Mouse (Mus musculus) heart, adult 2 months (tissue): Measurements from ENCODE around the gene Snrpb. TPM values are rescaled to one million over a fixed set of nuclear protein-coding genes. Genes with fewer than 3 reads are reported as not detected.

Experiments used
- DNase-seq, 2 experiments: peaks; one replicate each; pipeline ENCODE4 v3.0.0; 2021
- H3K27ac ChIP-seq: fragments of 200-600 bp; 2 replicates; pipeline ENCODE4 v1.8.1; 2022
- H3K27me3 ChIP-seq: fragments of 200-500 bp; 2 replicates; pipeline ENCODE4 v1.6.1; 2012; ENCODE audit warnings: mild to moderate bottlenecking, low read length, inconsistent platforms, mixed read lengths; ENCODE audit not compliant: control insufficient read depth, insufficient read depth
- H3K36me3 ChIP-seq: fragments of 200-500 bp; 2 replicates; pipeline ENCODE4 v1.6.1; 2012; ENCODE audit warnings: low read length, inconsistent platforms; ENCODE audit not compliant: control insufficient read depth, insufficient read depth
- H3K4me1 ChIP-seq: fragments of 200-500 bp; 2 replicates; pipeline ENCODE4 v1.6.1; 2011; ENCODE audit warnings: low read length; ENCODE audit not compliant: control insufficient read depth, insufficient read depth
- H3K4me3 ChIP-seq: fragments of 200-600 bp; 2 replicates; pipeline ENCODE4 v1.8.1; 2022
- H3K79me2 ChIP-seq: fragments of 200-500 bp; replicated peaks from 2 replicates; pipeline ENCODE4 v1.6.1; 2012; ENCODE audit warnings: mild to moderate bottlenecking, inconsistent platforms, low read length, moderate library complexity, mixed read lengths; ENCODE audit not compliant: control insufficient read depth, insufficient read depth
- H3K9ac ChIP-seq: fragments of 200-500 bp; 2 replicates; pipeline ENCODE4 v1.6.1; 2012; ENCODE audit warnings: low read depth, mild to moderate bottlenecking, control low read depth, inconsistent platforms, low read length, mixed read lengths
- CTCF ChIP-seq: fragments of 200-600 bp; IDR thresholded peaks from 2 replicates; pipeline ENCODE4 v1.8.1; 2022; ENCODE audit warnings: antibody characterized with exemption, mild to moderate bottlenecking, moderate library complexity
- EP300 ChIP-seq: fragments of 200-500 bp; IDR thresholded peaks from 2 replicates; pipeline ENCODE4 v1.6.1; 2011; ENCODE audit warnings: low read depth, low read length, control low read depth; ENCODE audit not compliant: insufficient read depth
- POLR2A ChIP-seq: fragments of 200-500 bp; IDR thresholded peaks from 2 replicates; pipeline ENCODE4 v1.6.1; 2011; ENCODE audit warnings: mild to moderate bottlenecking, low read depth, low read length, control low read depth; ENCODE audit not compliant: insufficient read depth
- WGBS: fragments of 180-500 bp; shearing (Covaris S2); methylation state at CpG from one replicate; pipeline ENCODE4 v1.1.7; 2018; 5-methylcytosine and 5-hydroxymethylcytosine counted together
- intact Hi-C: fragments of 180-260 bp; cut with DNase I; formaldehyde crosslinking; loops from one replicate; pipeline ENCODE4 v1.15.1; 2025
- polyA plus RNA-seq: library from polyadenylated mRNA; depleted of rRNA; stranded (reverse); fragments of >200 nt; gene quantifications from 2 replicates; pipeline ENCODE4 v1.2.3, GENCODE M21; 2012
- total RNA-seq, 2 experiments: library from RNA; stranded (reverse); gene quantifications; 2 replicates each; pipeline ENCODE4 v1.2.3; 2021

The Snrpb gene
- total and polyA plus RNA-seq, 3 experiments, result 124 to 141 (median 135) TPM

DNA sequence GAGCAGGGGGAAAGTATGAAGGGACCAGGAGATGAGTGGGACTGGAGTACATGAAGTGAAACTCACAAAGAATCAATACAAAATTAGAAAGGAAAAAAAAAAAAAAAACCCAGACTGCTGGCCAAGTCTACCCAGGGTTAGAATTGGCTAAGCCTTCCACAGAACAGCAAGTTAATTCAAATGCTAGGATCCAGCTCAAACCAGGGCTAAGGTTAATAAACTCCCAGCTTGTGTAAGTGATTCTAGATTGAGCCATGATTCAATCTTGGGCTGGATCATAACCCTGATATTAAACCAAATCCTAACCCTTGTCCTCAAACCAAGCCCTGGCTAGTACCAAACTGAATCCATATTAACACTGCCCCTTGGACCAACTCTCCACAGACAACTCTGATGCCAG lies 23.4 kb downstream of the Snrpb start:
- H3K79me2 ChIP-seq, result no peaks in the 10 kb centered on the region
- H3K36me3 ChIP-seq, result no peaks in the 10 kb centered on the region
- H3K27ac ChIP-seq, result no peak overlapping the region
- no peak overlapping the region for H3K4me3 ChIP-seq
- no peaks in the 10 kb centered on the region for H3K4me1 ChIP-seq
- no peaks in the 10 kb centered on the region for H3K27me3 ChIP-seq
- H3K9ac ChIP-seq, result no peak overlapping the region
- no peak for DNase-seq
- intact Hi-C loops, result no loop called here
- TF ChIP-seq EP300, result no peak
- no peak for TF ChIP-seq CTCF
- no peak for TF ChIP-seq POLR2A

DNA sequence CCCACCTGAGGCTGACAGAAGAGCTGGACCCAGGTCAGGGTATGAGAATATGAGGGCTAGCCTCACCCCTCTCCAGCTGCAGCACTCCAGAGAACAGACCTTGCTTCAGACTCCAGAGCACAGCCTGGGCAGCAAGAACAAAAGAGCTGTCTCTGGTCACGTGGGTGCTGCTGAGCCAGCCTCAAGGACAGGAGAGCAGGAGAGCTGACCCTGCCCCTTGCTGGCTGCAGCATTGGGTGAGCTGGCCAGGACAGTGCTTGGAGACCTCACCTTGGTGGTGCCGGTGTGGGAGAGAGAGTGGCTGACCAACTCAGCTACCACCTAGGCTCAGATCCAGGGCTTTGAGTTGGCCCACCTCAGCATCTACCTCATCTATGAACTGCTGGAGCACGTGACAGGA lies 24.0 kb downstream of the Snrpb start:
- intact Hi-C loops, result no loop called here
- no peak for DNase-seq
- no peaks in the 10 kb centered on the region for H3K36me3 ChIP-seq
- TF ChIP-seq CTCF, result no peak
- TF ChIP-seq EP300, result no peak
- no peak overlapping the region for H3K27ac ChIP-seq
- no peak overlapping the region for H3K9ac ChIP-seq
- no peaks in the 10 kb centered on the region for H3K27me3 ChIP-seq
- 88% methylated on average over 3 of the region's 3 CpGs for WGBS
- H3K4me1 ChIP-seq, result no peaks in the 10 kb centered on the region
- no peak overlapping the region for H3K4me3 ChIP-seq
- H3K79me2 ChIP-seq, result no peaks in the 10 kb centered on the region

DNA sequence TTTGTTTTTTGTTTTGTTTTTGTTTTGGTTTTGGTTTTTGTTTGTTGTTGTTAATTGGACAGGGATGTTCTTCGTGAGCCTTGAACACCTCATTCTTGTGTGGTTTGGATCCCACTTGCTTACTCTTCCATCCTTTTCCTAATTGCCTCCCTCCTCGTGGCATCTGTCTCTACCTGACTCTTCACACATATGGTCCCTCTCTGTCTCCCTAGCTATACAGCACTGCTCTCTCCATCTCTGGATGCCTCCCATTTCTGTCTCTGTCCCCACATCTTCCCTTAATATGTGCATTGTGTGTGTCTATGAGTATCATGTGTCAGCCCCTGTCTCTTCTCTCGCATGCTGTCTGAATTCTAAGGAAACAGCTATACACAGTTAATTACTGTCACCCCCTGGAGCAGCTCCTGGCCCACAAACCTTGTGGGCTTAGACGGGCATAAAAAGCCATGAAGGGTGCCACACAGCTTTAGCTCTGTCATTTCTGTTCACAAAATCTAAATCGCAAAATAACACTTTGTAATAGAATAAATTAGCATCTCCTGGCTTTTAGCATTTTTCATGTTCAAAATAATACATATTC lies 33.0 kb downstream of the Snrpb start:
- DNase-seq, result no peak
- WGBS, result 73% methylated on average over 5 of the region's 5 CpGs
- Histone ChIP-seq H3K4me3 (no peak overlapping the region), H3K79me2 (no peaks in the 10 kb centered on the region), H3K9ac (no peak overlapping the region), H3K36me3 (no peaks in the 10 kb centered on the region), H3K4me1 (no peaks in the 10 kb centered on the region), H3K27me3 (no peaks in the 10 kb centered on the region), H3K27ac (no peak overlapping the region)
- intact Hi-C loops, result no loop called here
- no peak for TF ChIP-seq CTCF
- TF ChIP-seq POLR2A, result no peak
- TF ChIP-seq EP300, result no peak

DNA sequence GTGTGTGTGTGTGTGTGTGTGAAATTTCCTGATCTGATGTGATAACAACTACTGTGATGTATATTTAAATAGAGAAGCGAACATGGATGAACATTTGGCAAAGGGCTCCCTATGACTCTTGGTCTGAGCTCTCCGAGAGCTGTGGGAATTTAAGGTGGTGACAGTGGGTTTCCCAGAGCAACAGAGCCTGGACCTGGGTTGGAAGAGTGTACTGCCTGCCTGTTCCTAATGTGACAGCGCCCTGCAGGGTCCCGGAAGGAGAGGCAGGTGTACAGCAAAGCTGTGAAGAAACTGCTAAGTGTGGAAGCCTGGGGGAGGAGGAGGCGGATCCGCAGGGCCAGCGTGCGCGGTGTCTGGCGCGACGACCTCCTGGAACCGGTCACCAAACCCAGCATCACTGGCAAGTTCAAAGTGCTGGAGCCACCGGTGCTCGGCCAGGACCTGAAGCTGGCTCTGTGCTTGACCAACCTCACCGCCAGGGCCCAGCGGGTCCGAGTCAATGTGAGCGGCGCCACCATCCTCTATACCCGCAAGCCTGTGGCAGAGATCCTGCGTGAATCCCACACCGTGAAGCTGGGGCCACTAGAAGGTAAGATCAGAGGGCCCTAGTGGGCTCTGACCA lies 34.4 kb downstream of the Snrpb start:
- Histone ChIP-seq H3K27ac (no peak overlapping the region), H3K27me3 (no peaks in the 10 kb centered on the region), H3K4me1 (no peaks in the 10 kb centered on the region), H3K36me3 (no peaks in the 10 kb centered on the region), H3K9ac (no peak overlapping the region), H3K79me2 (no peaks in the 10 kb centered on the region), H3K4me3 (no peak overlapping the region)
- TF ChIP-seq CTCF, result no peak
- TF ChIP-seq POLR2A, result no peak
- no peak for TF ChIP-seq EP300
- DNase-seq, result no peak
- intact Hi-C loops, result no loop called here
- 79% methylated on average over 23 of the region's 23 CpGs for WGBS

DNA sequence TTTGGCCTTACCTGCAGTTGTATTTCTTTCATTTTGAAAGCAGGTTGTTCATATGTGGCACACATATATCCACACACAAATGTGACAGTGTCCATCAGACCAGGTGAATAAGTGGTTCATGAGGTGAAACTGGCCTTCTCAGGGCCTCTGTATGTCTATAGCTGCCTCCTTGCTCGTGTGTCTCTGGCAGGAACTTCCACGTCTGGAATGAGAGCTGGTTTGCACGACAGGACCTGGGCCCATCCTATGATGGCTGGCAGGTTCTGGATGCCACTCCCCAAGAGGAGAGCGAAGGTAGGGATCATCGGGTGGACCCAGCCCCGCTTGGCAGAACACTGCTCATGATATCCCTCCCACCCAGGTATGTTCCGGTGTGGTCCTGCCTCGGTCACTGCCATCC lies 36.2 kb downstream of the Snrpb start:
- intact Hi-C loops, result no loop called here
- 89% methylated on average over 8 of the region's 8 CpGs for WGBS
- Histone ChIP-seq H3K36me3 (no peaks in the 10 kb centered on the region), H3K27ac (no peak overlapping the region), H3K79me2 (no peaks in the 10 kb centered on the region), H3K27me3 (no peaks in the 10 kb centered on the region), H3K9ac (no peak overlapping the region), H3K4me3 (no peak overlapping the region), H3K4me1 (no peaks in the 10 kb centered on the region)
- TF ChIP-seq POLR2A (no peak), CTCF (no peak), EP300 (no peak)
- DNase-seq, result no peak

DNA sequence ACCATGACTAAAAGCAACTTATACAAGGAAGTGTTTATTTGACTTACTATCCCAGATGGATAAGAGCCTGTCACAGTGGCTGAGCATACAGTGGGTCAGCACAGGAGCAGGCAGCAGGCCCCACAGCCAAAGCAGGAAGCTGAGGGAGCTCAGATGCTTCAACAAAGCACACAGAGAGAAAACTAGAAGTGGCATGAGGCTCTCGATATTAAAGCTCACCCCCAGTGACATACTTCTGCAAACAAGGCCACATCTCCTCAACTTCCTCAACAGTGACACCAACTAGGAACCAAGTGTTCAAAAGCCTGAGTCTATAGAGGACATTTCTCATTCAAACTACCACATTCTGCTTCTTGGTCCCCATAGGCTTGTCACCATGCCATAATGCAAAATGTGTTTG lies 49.5 kb downstream of the Snrpb start:
- H3K27ac ChIP-seq, result no peak overlapping the region
- no peaks in the 10 kb centered on the region for H3K79me2 ChIP-seq
- H3K4me3 ChIP-seq, result no peak overlapping the region
- H3K36me3 ChIP-seq, result no peaks in the 10 kb centered on the region
- H3K9ac ChIP-seq, result no peak overlapping the region
- H3K4me1 ChIP-seq, result no peaks in the 10 kb centered on the region
- no peak for DNase-seq
- no peaks in the 10 kb centered on the region for H3K27me3 ChIP-seq
- intact Hi-C loops, result no loop called here
- WGBS, result 42% methylated on average over 1 of the region's 1 CpGs
- no peak for TF ChIP-seq EP300
- no peak for TF ChIP-seq CTCF
- TF ChIP-seq POLR2A, result no peak
